In the genomic region with DNA sequence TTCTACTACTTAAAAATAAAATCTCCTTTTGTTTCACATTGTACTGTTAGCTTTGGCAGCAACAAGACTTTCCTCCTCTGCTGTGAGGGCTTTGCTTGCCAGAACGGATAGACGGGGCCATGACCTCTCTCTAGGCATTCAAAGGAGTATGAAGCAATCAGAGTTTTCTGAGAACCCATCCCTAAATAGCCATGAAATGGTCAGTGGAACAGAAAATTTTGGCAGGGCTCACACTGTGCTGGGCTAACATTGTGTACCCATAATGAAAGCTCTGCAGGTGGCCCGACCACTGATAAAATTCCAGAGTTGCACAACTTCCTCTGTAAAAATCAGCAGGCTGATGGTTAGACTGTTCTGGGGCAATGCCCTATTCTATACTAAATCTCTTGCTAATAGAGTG, we compare ENCODE assay signal across 8 mouse cellular contexts. TPM values are rescaled to one million over a fixed set of nuclear protein-coding genes. Genes with fewer than 3 reads are reported as not detected.
DNase-seq lines count a peak whose midpoint lies in the region; ATAC-seq and TF ChIP-seq lines count a peak whose summit lies in the region.

No protein-coding gene starts in this region.

- DNase-seq in CH12.LX (ENCODE audit: extremely low read depth) = no peak
- DNase-seq in adrenal gland, postnatal 10 days = peak; percentile 70
- DNase-seq in heart, postnatal 25 days (ENCODE audit: low spot score) = peak; percentile 79
- peak in 1 of 2 experiments; percentile 13 for DNase-seq in left cerebral cortex, adult 2 months (ENCODE audit: extremely low spot score in 1 of 2, low spot score in 2 of 2)
- peak; percentile 91 for DNase-seq in lung, postnatal 36 days
- DNase-seq in thymus, postnatal 4 days = no peak

- H3K4me3 ChIP-seq in CH12.LX (replicated peaks in 1 of 3; ENCODE audit: low read depth in 2 of 3, low read length in 2 of 3, poor library complexity in 1 of 3) = no peak overlapping the region
- H3K4me3 ChIP-seq in forebrain, embryonic 15.5 days = no peak overlapping the region
- no peak overlapping the region for H3K4me3 ChIP-seq in left cerebral cortex, adult 2 months
- no peak overlapping the region for H3K4me3 ChIP-seq in stomach, embryonic 16.5 days (replicated peaks; ENCODE audit: low read length)

- WGBS in forebrain, embryonic 15.5 days = 3% methylated on average over 3 of the region's 3 CpGs
- 40% methylated on average over 3 of the region's 3 CpGs for WGBS in stomach, embryonic 16.5 days

- TF ChIP-seq CTCF in CH12.LX (conservative IDR thresholded peaks at IDR 0.05 in 1 of 2, IDR thresholded peaks at IDR 0.05 in 1 of 2; ENCODE audit: low read depth in 2 of 2, low read length in 2 of 2) = no peak
- no peak for TF ChIP-seq CTCF in left cerebral cortex, adult 2 months (IDR thresholded peaks at IDR 0.05)

- no peaks in the 10 kb centered on the region for H3K9me3 ChIP-seq in CH12.LX (replicated peaks; ENCODE audit: low read length)
- H3K9me3 ChIP-seq in forebrain, embryonic 15.5 days = no peaks in the 10 kb centered on the region
- H3K9me3 ChIP-seq in stomach, embryonic 16.5 days (replicated peaks; ENCODE audit: control insufficient read depth, low read length) = no peaks in the 10 kb centered on the region

- no peak for TF ChIP-seq RAD21 in CH12.LX (IDR thresholded peaks at IDR 0.05; ENCODE audit: low read depth, low read length)

- TF ChIP-seq POLR2A in CH12.LX (IDR thresholded peaks at IDR 0.05; ENCODE audit: low read depth, low read length) = no peak

- no peak overlapping the region for H3K27ac ChIP-seq in CH12.LX (ENCODE audit: insufficient read depth, low read depth)
- no peak overlapping the region for H3K27ac ChIP-seq in forebrain, embryonic 15.5 days (replicated peaks)
- H3K27ac ChIP-seq in left cerebral cortex, adult 2 months = peak overlapping the region; percentile 53; the same call in 1 of the 2 replicates
- H3K27ac ChIP-seq in stomach, embryonic 16.5 days (ENCODE audit: low read length) = no peak overlapping the region

- dilution Hi-C loops in CH12.LX (cut with MboI; ENCODE audit: extremely low pct_ligation_motif_present, extremely low pct_unique_long_range_greater_than_20kb, low sequenced_read_pairs) = no loop called here

- no peaks in the 10 kb centered on the region for H3K27me3 ChIP-seq in CH12.LX (replicated peaks)
- no peaks in the 10 kb centered on the region for H3K27me3 ChIP-seq in forebrain, embryonic 15.5 days
- no peaks in the 10 kb centered on the region for H3K27me3 ChIP-seq in stomach, embryonic 16.5 days (ENCODE audit: control insufficient read depth, insufficient read depth, low read length)

- ATAC-seq in forebrain, embryonic 15.5 days (replicated peaks) = peak; percentile 95
- ATAC-seq in stomach, embryonic 16.5 days (ENCODE audit: insufficient read depth, low FRiP score) = peak; percentile 58

- in situ Hi-C loops in CH12.LX (cut with MboI; ENCODE audit: low pct_ligation_motif_present, low pct_unique_long_range_greater_than_20kb, low sequenced_read_pairs) = no loop called here

- H3K9ac ChIP-seq in CH12.LX (ENCODE audit: insufficient read depth, low read depth) = peak overlapping the region; percentile 24; the same call in 1 of the 2 replicates
- H3K9ac ChIP-seq in forebrain, embryonic 15.5 days (replicated peaks) = no peak overlapping the region
- no peak overlapping the region for H3K9ac ChIP-seq in stomach, embryonic 16.5 days (ENCODE audit: low read length)

- peaks cover 1% of the 10 kb centered on the region; the same call in 1 of the 2 replicates for H3K79me2 ChIP-seq in CH12.LX (replicated peaks; ENCODE audit: control insufficient read depth, extremely low read depth, insufficient read depth, poor library complexity, severe bottlenecking)

- no peaks in the 10 kb centered on the region for H3K36me3 ChIP-seq in CH12.LX (replicated peaks in 1 of 2; ENCODE audit: control insufficient read depth in 1 of 2, insufficient read depth in 1 of 2, low read length in 1 of 2)
- H3K36me3 ChIP-seq in forebrain, embryonic 15.5 days = no peaks in the 10 kb centered on the region
- no peaks in the 10 kb centered on the region for H3K36me3 ChIP-seq in stomach, embryonic 16.5 days (ENCODE audit: control insufficient read depth, insufficient read depth, low read length)

- H3K4me1 ChIP-seq in CH12.LX (ENCODE audit: control insufficient read depth in 1 of 2, insufficient read depth in 2 of 2) = peaks cover 11 to 16% of the 10 kb centered on the region in 2 experiments; a peak in 3 of 4 replicates
- H3K4me1 ChIP-seq in forebrain, embryonic 15.5 days = peaks cover 7% of the 10 kb centered on the region; the same call in 1 of the 2 replicates
- H3K4me1 ChIP-seq in stomach, embryonic 16.5 days (ENCODE audit: control insufficient read depth, insufficient read depth, low read length) = no peaks in the 10 kb centered on the region

- intact Hi-C loops in heart, postnatal 25 days (cut with DNase I) = loop anchor here (5.0 kb wide), 1 partner anchor 47 kb away; no protein-coding TSS in a partner anchor
- intact Hi-C loops in left cerebral cortex, adult 2 months (cut with DNase I) = no loop called here

- peak; percentile 45; the same call in 1 of the 2 replicates for TF ChIP-seq EP300 in CH12.LX (IDR thresholded peaks at IDR 0.05; ENCODE audit: low read length)

- peak overlapping the region; percentile 60; the same call in 1 of the 2 replicates for H3K4me2 ChIP-seq in CH12.LX (ENCODE audit: insufficient read depth, low read depth, poor library complexity, severe bottlenecking)
- H3K4me2 ChIP-seq in forebrain, embryonic 15.5 days (replicated peaks) = no peak overlapping the region
- H3K4me2 ChIP-seq in stomach, embryonic 16.5 days (ENCODE audit: low read depth, low read length) = no peak overlapping the region

TF ChIP-seq in CH12.LX, 34 proteins besides CTCF, POLR2A, EP300 and RAD21:
- peak; percentile 13; the same call in 1 of the 2 replicates for TF ChIP-seq MEF2A (IDR thresholded peaks at IDR 0.05; ENCODE audit: borderline replicate concordance, low read depth, low read length)
- TF ChIP-seq NELFE (IDR thresholded peaks at IDR 0.05; ENCODE audit: low read depth, low read length) = no peak
- TF ChIP-seq GABPA (IDR thresholded peaks at IDR 0.05; ENCODE audit: insufficient replicate concordance, low read depth, low read length) = no peak
- TF ChIP-seq E2F4 (IDR thresholded peaks at IDR 0.05; ENCODE audit: insufficient replicate concordance, low read depth, low read length) = no peak
- TF ChIP-seq BHLHE40 (IDR thresholded peaks at IDR 0.05; ENCODE audit: low read depth, low read length) = no peak
- no peak for TF ChIP-seq MAX (IDR thresholded peaks at IDR 0.05; ENCODE audit: low read length)
- TF ChIP-seq ZC3H11A (IDR thresholded peaks at IDR 0.05; ENCODE audit: low read depth, low read length) = no peak
- no peak for TF ChIP-seq JUN (IDR thresholded peaks at IDR 0.05; ENCODE audit: insufficient read depth, low read depth, low read length)
- TF ChIP-seq SMC3 (IDR thresholded peaks at IDR 0.05; ENCODE audit: low read depth, low read length) = no peak
- TF ChIP-seq KAT2A (IDR thresholded peaks at IDR 0.05; ENCODE audit: insufficient replicate concordance, low read length) = no peak
- 0 out of 2 replicates have a peak, but pooled peaks have one; percentile 3 for TF ChIP-seq CHD1 (IDR thresholded peaks at IDR 0.05; ENCODE audit: low read depth, low read length)
- TF ChIP-seq MYC (IDR thresholded peaks at IDR 0.05; ENCODE audit: low read depth, low read length) = no peak
- TF ChIP-seq USF1 (IDR thresholded peaks at IDR 0.05; ENCODE audit: low read depth, low read length) = no peak
- TF ChIP-seq USF2 (conservative IDR thresholded peaks at IDR 0.05; ENCODE audit: low read depth, low read length) = no peak
- no peak for TF ChIP-seq TBP (conservative IDR thresholded peaks at IDR 0.05; ENCODE audit: low read depth, low read length)
- no peak for TF ChIP-seq SIN3A (IDR thresholded peaks at IDR 0.05; ENCODE audit: low read length)

RNA-seq across cellular contexts. Expression of a gene that starts 3.0 kb away (rescaled TPM):
- total RNA-seq in CH12.LX (2012; rRNA removed) (3.8 and 4.8 TPM in 2 replicates), CH12.LX (2014; rRNA removed) (0.28 and 0.54 TPM in 2 replicates)
- 0.33 TPM in 1 of 2 replicates, not detected in the other for polyA plus RNA-seq in CH12.LX (2012; ENCODE audit: insufficient read length, low read depth)
- total RNA-seq in adrenal gland, postnatal 10 days (2021) = 100 to 1,000 TPM; 107 to 225 TPM
- 2.8 and 4.7 TPM in 2 replicates for polyA plus RNA-seq in forebrain, embryonic 15.5 days (2015; fragmentation: Nextera tagmentation; extraction: Ambion mirVana)
- 10 to 100 TPM; 27.6 to 31.8 TPM for total RNA-seq in heart, postnatal 25 days (2021)
- total RNA-seq in left cerebral cortex, adult 2 months (2021) = 10 to 100 TPM; 12.0 to 17.8 TPM
- polyA plus RNA-seq in stomach, embryonic 16.5 days (2015; fragmentation: Nextera tagmentation; extraction: Ambion mirVana) = 1.7 and 2.0 TPM in 2 replicates

Comparison
In these comparisons a context has a peak if more than half of its experiments do, and no peak if none do; other contexts are left out.
1. DNase-seq: peak in adrenal gland, postnatal 10 days (single experiment), heart, postnatal 25 days (single experiment) and lung, postnatal 36 days (single experiment); none in CH12.LX (single experiment) and thymus, postnatal 4 days (single experiment).